In genomic region chrX:51680428-51681169, GRCm38 (mm10) we compare ENCODE assay signal across 9 mouse cellular contexts. TPM values are rescaled to one million over a fixed set of nuclear protein-coding genes. Genes with fewer than 3 reads are reported as not detected.
DNase-seq lines count a peak whose midpoint lies in the region; ATAC-seq and TF ChIP-seq lines count a peak whose summit lies in the region.
"Had no signal": no experiment of that assay in that cellular context is flagged by ENCODE, and none has a peak within 500 bp of the region (broad histone marks: within the 10 kb centered on the region; RNA-seq: fewer than 3 reads in every experiment).

No protein-coding gene starts in this region.

- H3K4me2 ChIP-seq in heart, embryonic 13.5 days = peak overlapping the region; percentile 83
- H3K4me2 ChIP-seq in kidney, embryonic 16.5 days (replicated peaks; ENCODE audit: low read depth, low read length) = peak overlapping the region; percentile 76
- H3K4me2 ChIP-seq in liver, embryonic 14.5 days (ENCODE audit: low read depth) = peak overlapping the region; percentile 41

- DNase-seq in urinary bladder, postnatal 14 days (ENCODE audit: low spot score) = peak; percentile 3
- DNase-seq in urinary bladder, postnatal 10 days (ENCODE audit: low spot score) = no peak
- peak; percentile 74 for DNase-seq in embryo, embryonic 11 days
- no peak for DNase-seq in liver, embryonic 14.5 days (ENCODE audit: low read depth in 3 of 3, low spot score in 3 of 3)
- DNase-seq in retina, postnatal 1 day = peak; percentile 75
- DNase-seq in spleen, adult 12 weeks (ENCODE audit: low spot score) = no peak

- no peak for TF ChIP-seq EP300 in liver, embryonic 14.5 days (IDR thresholded peaks at IDR 0.05; ENCODE audit: low read depth)

- no peaks in the 10 kb centered on the region for H3K36me3 ChIP-seq in heart, embryonic 13.5 days
- H3K36me3 ChIP-seq in kidney, embryonic 16.5 days (ENCODE audit: insufficient read depth, low read length) = 0 out of 2 replicates have a peak, but pooled peaks cover 2% of the 10 kb centered on the region
- H3K36me3 ChIP-seq in liver, embryonic 14.5 days (replicated peaks; ENCODE audit: control insufficient read depth, insufficient read depth, low read depth) = no peaks in the 10 kb centered on the region

- H3K4me3 ChIP-seq in heart, embryonic 13.5 days = peak overlapping the region; percentile 61
- peak overlapping the region; percentile 61 for H3K4me3 ChIP-seq in kidney, embryonic 16.5 days (ENCODE audit: low read length)
- H3K4me3 ChIP-seq in liver, embryonic 14.5 days (ENCODE audit: insufficient read depth in 1 of 2, low read depth in 2 of 2, low read length in 2 of 2) = peak overlapping the region; percentile 21 to 27

- no peak for ATAC-seq in heart, embryonic 13.5 days (ENCODE audit: extremely low read depth, insufficient number of reproducible peaks, low FRiP score, low TSS enrichment)
- ATAC-seq in kidney, embryonic 16.5 days (ENCODE audit: low FRiP score, low TSS enrichment) = peak; percentile 58
- ATAC-seq in liver, embryonic 14.5 days (ENCODE audit: insufficient read depth) = no peak

- H3K9ac ChIP-seq in heart, embryonic 13.5 days = peak overlapping the region; percentile 77
- peak overlapping the region; percentile 71 for H3K9ac ChIP-seq in kidney, embryonic 16.5 days (replicated peaks; ENCODE audit: low read length)
- no peak overlapping the region for H3K9ac ChIP-seq in liver, embryonic 14.5 days (replicated peaks)

- WGBS in heart, embryonic 13.5 days = 13% methylated on average over 62 of the region's 70 CpGs
- WGBS in kidney, embryonic 16.5 days = 24% methylated on average over 55 of the region's 70 CpGs
- WGBS in liver, embryonic 14.5 days (ENCODE audit: insufficient replicate concordance) = 19% methylated on average over 68 of the region's 70 CpGs

- H3K27me3 ChIP-seq in heart, embryonic 13.5 days (replicated peaks) = peaks cover 44% of the 10 kb centered on the region
- peaks cover 21% of the 10 kb centered on the region; the same call in 1 of the 2 replicates for H3K27me3 ChIP-seq in kidney, embryonic 16.5 days (ENCODE audit: insufficient read depth, low read length)
- peaks cover 34% of the 10 kb centered on the region for H3K27me3 ChIP-seq in liver, embryonic 14.5 days (ENCODE audit: control insufficient read depth, insufficient read depth, low read length)

- H3K27ac ChIP-seq in heart, embryonic 13.5 days (replicated peaks) = no peak overlapping the region
- 0 out of 2 replicates have a peak overlapping the region, but pooled peaks have one; percentile 18 for H3K27ac ChIP-seq in kidney, embryonic 16.5 days (ENCODE audit: low read length)
- H3K27ac ChIP-seq in liver, embryonic 14.5 days = no peak overlapping the region
- H3K27ac ChIP-seq: macrophage had no signal

- H3K9me3 ChIP-seq in heart, embryonic 13.5 days = no peaks in the 10 kb centered on the region
- no peaks in the 10 kb centered on the region for H3K9me3 ChIP-seq in kidney, embryonic 16.5 days (ENCODE audit: low read length)
- no peaks in the 10 kb centered on the region for H3K9me3 ChIP-seq in liver, embryonic 14.5 days (ENCODE audit: control insufficient read depth, low read length)

- H3K4me1 ChIP-seq in heart, embryonic 13.5 days = 0 out of 2 replicates have a peak, but pooled peaks cover 2% of the 10 kb centered on the region
- H3K4me1 ChIP-seq in kidney, embryonic 16.5 days (ENCODE audit: insufficient read depth, low read length) = no peaks in the 10 kb centered on the region
- peaks cover 0 to 1% of the 10 kb centered on the region in 2 experiments; a peak in 1 of 4 replicates for H3K4me1 ChIP-seq in liver, embryonic 14.5 days (replicated peaks; ENCODE audit: control insufficient read depth in 2 of 2, insufficient read depth in 2 of 2, low read length in 1 of 2)

- TF ChIP-seq CTCF in liver, embryonic 14.5 days (IDR thresholded peaks at IDR 0.05; ENCODE audit: low read depth) = no peak

RNA-seq across cellular contexts. Expression of gene Hs6st2, which starts 1.1 kb away (rescaled TPM):
- polyA plus RNA-seq in heart, embryonic 13.5 days (2015; fragmentation: Nextera tagmentation; extraction: Ambion mirVana) = 14.0 and 14.4 TPM in 2 replicates
- 19.2 and 20.3 TPM in 2 replicates for polyA plus RNA-seq in kidney, embryonic 16.5 days (2015; fragmentation: Nextera tagmentation; extraction: Ambion mirVana)
- polyA plus RNA-seq in liver, embryonic 14.5 days (2012; rRNA removed) = 0.26 and 0.39 TPM in 2 replicates
- 0.86 and 0.92 TPM in 2 replicates for polyA plus RNA-seq in liver, embryonic 14.5 days (2014; fragmentation: Nextera tagmentation; extraction: Ambion mirVana)
- polyA plus RNA-seq: macrophage had no signal

Comparison
In these comparisons a context has a peak if more than half of its experiments do, and no peak if none do; other contexts are left out.
1. DNase-seq: peak in urinary bladder, postnatal 14 days (single experiment), embryo, embryonic 11 days (single experiment) and retina, postnatal 1 day (single experiment); none in urinary bladder, postnatal 10 days (single experiment), liver, embryonic 14.5 days (0 of 3) and spleen, adult 12 weeks (single experiment).
2. Peak in every context shown above with its lines, with median percentiles within 50 percentile points of each other: H3K4me2 ChIP-seq and H3K4me3 ChIP-seq.